ENCODE assay signal across 13 mouse cellular contexts in the genomic region with DNA sequence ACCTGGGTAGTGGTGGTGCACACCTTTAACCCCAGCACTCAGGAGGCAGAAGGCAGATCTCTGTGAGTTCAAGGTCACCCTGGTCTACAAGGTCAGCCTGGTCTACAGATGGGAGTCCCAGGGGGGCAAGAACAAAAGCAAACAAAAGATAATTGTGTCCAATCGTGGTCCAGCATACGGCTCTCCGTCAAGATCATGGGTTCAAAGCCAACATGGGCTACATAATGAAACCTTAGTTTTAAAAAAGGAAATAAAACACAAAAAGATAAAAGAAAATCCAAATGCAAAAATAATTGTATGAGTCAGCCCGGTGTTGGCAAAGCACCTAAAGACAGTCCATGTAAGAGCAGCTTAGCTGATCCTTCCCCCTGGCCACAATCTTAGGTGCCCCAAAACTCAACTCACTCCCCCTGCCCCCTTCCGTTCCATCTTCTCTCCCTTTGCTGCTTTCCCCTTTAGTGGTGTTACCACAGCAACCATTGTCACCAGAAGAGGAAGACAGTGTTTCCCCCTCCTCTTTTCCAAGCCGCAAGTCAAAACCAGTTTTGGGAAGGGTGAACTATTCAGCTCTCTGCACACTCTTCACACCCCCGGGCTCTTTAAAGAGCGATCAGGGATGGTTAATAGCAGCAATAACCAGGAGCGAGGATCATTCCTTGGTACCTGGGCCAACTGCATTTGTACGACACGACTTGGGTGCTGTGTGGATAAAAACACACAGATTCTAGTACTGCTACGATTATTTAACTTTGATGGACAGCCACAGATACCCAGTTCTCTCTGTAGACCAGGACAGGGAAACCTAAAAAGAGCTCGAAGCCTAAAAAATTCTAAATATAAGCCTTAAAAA. TPM values are rescaled to one million over a fixed set of nuclear protein-coding genes. Genes with fewer than 3 reads are reported as not detected.
DNase-seq lines count a peak whose midpoint lies in the region; ATAC-seq and TF ChIP-seq lines count a peak whose summit lies in the region.
"Had no signal": no experiment of that assay in that cellular context is flagged by ENCODE, and none has a peak within 500 bp of the region (broad histone marks: within the 10 kb centered on the region; RNA-seq: fewer than 3 reads in every experiment).

No protein-coding gene starts in this region.

- no peak for TF ChIP-seq CTCF in cerebellum, adult 2 months (IDR thresholded peaks at IDR 0.05; ENCODE audit: borderline replicate concordance, insufficient read depth, low read depth, low read length)

- H3K4me1 ChIP-seq in heart, embryonic 14.5 days (ENCODE audit: control insufficient read depth in 2 of 2, insufficient read depth in 2 of 2, low read length in 2 of 2) = peaks cover 42 to 52% of the 10 kb centered on the region in 2 experiments
- H3K4me1 ChIP-seq in forebrain, embryonic 16.5 days (replicated peaks; ENCODE audit: control insufficient read depth, insufficient read depth, low read length) = peaks cover 16% of the 10 kb centered on the region
- peaks cover 28% of the 10 kb centered on the region for H3K4me1 ChIP-seq in midbrain, embryonic 12.5 days
- no peaks in the 10 kb centered on the region; the same call in 1 of the 2 replicates for H3K4me1 ChIP-seq in cerebellum, adult 2 months (ENCODE audit: control insufficient read depth, insufficient read depth, low read length)

- no peaks in the 10 kb centered on the region for H3K27me3 ChIP-seq in heart, embryonic 14.5 days (ENCODE audit: control insufficient read depth, insufficient read depth, low read length)
- peaks cover 14% of the 10 kb centered on the region for H3K27me3 ChIP-seq in forebrain, embryonic 16.5 days (replicated peaks; ENCODE audit: control insufficient read depth, insufficient read depth, low read length)
- peaks cover 10% of the 10 kb centered on the region for H3K27me3 ChIP-seq in midbrain, embryonic 12.5 days
- no peaks in the 10 kb centered on the region; the same call in 1 of the 2 replicates for H3K27me3 ChIP-seq in cerebellum, adult 2 months (ENCODE audit: control insufficient read depth, insufficient read depth, low read length)

- 73% methylated on average over 13 of the region's 13 CpGs for WGBS in heart, embryonic 14.5 days
- 26% methylated on average over 13 of the region's 13 CpGs for WGBS in forebrain, embryonic 16.5 days
- 17% methylated on average over 13 of the region's 13 CpGs for WGBS in midbrain, embryonic 12.5 days
- 29% methylated on average over 13 of the region's 13 CpGs for WGBS in cerebellum, adult 2 months

- peak overlapping the region; percentile 3 to 90; a peak in 2 of 4 replicates for H3K27ac ChIP-seq in heart, embryonic 14.5 days (replicated peaks in 1 of 2; ENCODE audit: control insufficient read depth in 1 of 2, insufficient read depth in 1 of 2, low read depth in 2 of 2, low read length in 2 of 2)
- H3K27ac ChIP-seq in forebrain, embryonic 16.5 days (ENCODE audit: low read length) = no peak overlapping the region
- H3K27ac ChIP-seq in midbrain, embryonic 12.5 days (replicated peaks) = peak overlapping the region; percentile 39
- H3K27ac ChIP-seq in cerebellum, adult 2 months (ENCODE audit: insufficient read depth, low read length) = no peak overlapping the region

- ATAC-seq in heart, embryonic 14.5 days (ENCODE audit: insufficient number of reproducible peaks, insufficient read depth, low FRiP score, low read depth) = no peak
- ATAC-seq in forebrain, embryonic 16.5 days = peak; percentile 33; the same call in 1 of the 2 replicates
- ATAC-seq in midbrain, embryonic 12.5 days (ENCODE audit: low FRiP score, low read depth) = peak; percentile 53
- ATAC-seq in activated CD4-positive, CD25-positive, alpha-beta regulatory T cell, adult 4 months = no peak

- no peak overlapping the region for H3K4me2 ChIP-seq in heart, embryonic 14.5 days (ENCODE audit: low read length)
- no peak overlapping the region for H3K4me2 ChIP-seq in forebrain, embryonic 16.5 days (ENCODE audit: low read length)
- H3K4me2 ChIP-seq in midbrain, embryonic 12.5 days (replicated peaks) = peak overlapping the region; percentile 11; the same call in 1 of the 2 replicates

- no peak for TF ChIP-seq POLR2A in cerebellum, adult 2 months (IDR thresholded peaks at IDR 0.05; ENCODE audit: borderline replicate concordance, insufficient read depth, low read length)

- H3K4me3 ChIP-seq in heart, embryonic 14.5 days (ENCODE audit: control insufficient read depth in 1 of 2, insufficient read depth in 1 of 2, low read depth in 1 of 2, low read length in 2 of 2) = no peak overlapping the region
- no peak overlapping the region for H3K4me3 ChIP-seq in forebrain, embryonic 16.5 days (replicated peaks; ENCODE audit: low read length)
- no peak overlapping the region for H3K4me3 ChIP-seq in midbrain, embryonic 12.5 days
- H3K4me3 ChIP-seq in cerebellum, adult 2 months (replicated peaks; ENCODE audit: insufficient read depth, low read depth, low read length) = no peak overlapping the region

- DNase-seq in heart, postnatal 4 days = no peak
- DNase-seq in ZHBTc4 (ENCODE audit: low read depth, low spot score) = peak; percentile 37
- DNase-seq in cerebellum, adult 2 months = no peak
- no peak for DNase-seq in cerebellum, postnatal 10 days
- DNase-seq: cerebellum, postnatal 36 days; kidney, adult 9 months; right cerebral cortex, postnatal 4 days; thymus, postnatal 14 days had no signal

- no peaks in the 10 kb centered on the region for H3K9me3 ChIP-seq in heart, embryonic 14.5 days (ENCODE audit: control insufficient read depth, low read length)
- no peaks in the 10 kb centered on the region for H3K9me3 ChIP-seq in forebrain, embryonic 16.5 days (ENCODE audit: control insufficient read depth, low read length)
- no peaks in the 10 kb centered on the region for H3K9me3 ChIP-seq in midbrain, embryonic 12.5 days

- H3K9ac ChIP-seq in heart, embryonic 14.5 days (ENCODE audit: low read length) = no peak overlapping the region
- H3K9ac ChIP-seq in forebrain, embryonic 16.5 days (replicated peaks; ENCODE audit: low read depth, low read length) = no peak overlapping the region
- H3K9ac ChIP-seq in midbrain, embryonic 12.5 days (replicated peaks) = no peak overlapping the region

- no peaks in the 10 kb centered on the region for H3K36me3 ChIP-seq in heart, embryonic 14.5 days (ENCODE audit: control insufficient read depth, insufficient read depth, low read length)
- H3K36me3 ChIP-seq in forebrain, embryonic 16.5 days (ENCODE audit: control insufficient read depth, insufficient read depth) = no peaks in the 10 kb centered on the region
- no peaks in the 10 kb centered on the region for H3K36me3 ChIP-seq in midbrain, embryonic 12.5 days

RNA-seq across cellular contexts. Expression of gene Pcp4l1, which starts 8.0 kb away (rescaled TPM):
- 58.8 TPM in 2 replicates for polyA plus RNA-seq in heart, embryonic 14.5 days (2014; fragmentation: Nextera tagmentation; extraction: Ambion mirVana)
- total RNA-seq in heart, postnatal 4 days (2021) = 100 to 1,000 TPM; 109 to 138 TPM
- 7.1 and 7.9 TPM in 2 replicates for polyA plus RNA-seq in forebrain, embryonic 16.5 days (2015; fragmentation: Nextera tagmentation; extraction: Ambion mirVana)
- 20.4 and 20.8 TPM in 2 replicates for polyA plus RNA-seq in midbrain, embryonic 12.5 days (2016; fragmentation: Nextera tagmentation; extraction: Ambion mirVana)
- polyA plus RNA-seq in cerebellum, adult 2 months (2012; rRNA removed) = 195 and 252 TPM in 2 replicates
- not detected for polyA plus RNA-seq in activated CD4-positive, CD25-positive, alpha-beta regulatory T cell, adult 4 months (2017; shearing (Covaris generic))

RNA-seq across cellular contexts. Expression of gene Nr1i3, which starts 25.7 kb away (rescaled TPM):
- polyA plus RNA-seq in heart, embryonic 14.5 days (2014; fragmentation: Nextera tagmentation; extraction: Ambion mirVana) = 0.28 and 0.32 TPM in 2 replicates
- not detected for total RNA-seq in heart, postnatal 4 days (2021)
- 0.29 and 0.48 TPM in 2 replicates for polyA plus RNA-seq in forebrain, embryonic 16.5 days (2015; fragmentation: Nextera tagmentation; extraction: Ambion mirVana)
- polyA plus RNA-seq in midbrain, embryonic 12.5 days (2016; fragmentation: Nextera tagmentation; extraction: Ambion mirVana) = 0.11 and 0.47 TPM in 2 replicates
- polyA plus RNA-seq in cerebellum, adult 2 months (2012; rRNA removed) = 0.19 and 0.23 TPM in 2 replicates
- polyA plus RNA-seq in activated CD4-positive, CD25-positive, alpha-beta regulatory T cell, adult 4 months (2017; shearing (Covaris generic)) = under 1 TPM; 0.40 to 0.66 TPM

RNA-seq across cellular contexts. Expression of gene Tomm40l, which starts 34.2 kb away (rescaled TPM):
- 54.2 and 58.4 TPM in 2 replicates for polyA plus RNA-seq in heart, embryonic 14.5 days (2014; fragmentation: Nextera tagmentation; extraction: Ambion mirVana)
- 10 to 100 TPM; 79.9 to 85.2 TPM for total RNA-seq in heart, postnatal 4 days (2021)
- polyA plus RNA-seq in forebrain, embryonic 16.5 days (2015; fragmentation: Nextera tagmentation; extraction: Ambion mirVana) = 47.7 and 54.8 TPM in 2 replicates
- polyA plus RNA-seq in midbrain, embryonic 12.5 days (2016; fragmentation: Nextera tagmentation; extraction: Ambion mirVana) = 28.5 and 33.4 TPM in 2 replicates
- 85.5 and 92.7 TPM in 2 replicates for polyA plus RNA-seq in cerebellum, adult 2 months (2012; rRNA removed)
- polyA plus RNA-seq in activated CD4-positive, CD25-positive, alpha-beta regulatory T cell, adult 4 months (2017; shearing (Covaris generic)) = 10 to 100 TPM; 25.1 to 27.8 TPM

RNA-seq across cellular contexts. Expression of gene Apoa2, which starts 36.8 kb away (rescaled TPM):
- polyA plus RNA-seq in heart, embryonic 14.5 days (2014; fragmentation: Nextera tagmentation; extraction: Ambion mirVana) = 5.3 TPM in 2 replicates
- 1 to 10 TPM; 1.7 to 1.8 TPM for total RNA-seq in heart, postnatal 4 days (2021)
- 1.4 and 2.3 TPM in 2 replicates for polyA plus RNA-seq in forebrain, embryonic 16.5 days (2015; fragmentation: Nextera tagmentation; extraction: Ambion mirVana)
- 2.9 and 6.6 TPM in 2 replicates for polyA plus RNA-seq in midbrain, embryonic 12.5 days (2016; fragmentation: Nextera tagmentation; extraction: Ambion mirVana)
- polyA plus RNA-seq in cerebellum, adult 2 months (2012; rRNA removed) = 4.1 and 6.3 TPM in 2 replicates
- not detected for polyA plus RNA-seq in activated CD4-positive, CD25-positive, alpha-beta regulatory T cell, adult 4 months (2017; shearing (Covaris generic))
- total RNA-seq: monocyte, adult 5-6 weeks had no signal

RNA-seq across cellular contexts. Expression of gene Mpz, which starts 37.6 kb away (rescaled TPM):
- not detected in 2 replicates for polyA plus RNA-seq in heart, embryonic 14.5 days (2014; fragmentation: Nextera tagmentation; extraction: Ambion mirVana)
- total RNA-seq in heart, postnatal 4 days (2021) = 10 to 100 TPM in 1 of 2 experiments, 1 to 10 TPM in 1; 9.3 to 34.8 TPM
- polyA plus RNA-seq in forebrain, embryonic 16.5 days (2015; fragmentation: Nextera tagmentation; extraction: Ambion mirVana) = not detected in 2 replicates
- polyA plus RNA-seq in midbrain, embryonic 12.5 days (2016; fragmentation: Nextera tagmentation; extraction: Ambion mirVana) = 0.33 and 0.94 TPM in 2 replicates
- polyA plus RNA-seq in cerebellum, adult 2 months (2012; rRNA removed) = 0.16 and 0.34 TPM in 2 replicates
- not detected for polyA plus RNA-seq in activated CD4-positive, CD25-positive, alpha-beta regulatory T cell, adult 4 months (2017; shearing (Covaris generic))
- total RNA-seq: monocyte, adult 5-6 weeks had no signal

Comparison
In these comparisons a context has a peak if more than half of its experiments do, and no peak if none do; other contexts are left out.
1. ATAC-seq: peak in forebrain, embryonic 16.5 days (single experiment) and midbrain, embryonic 12.5 days (single experiment); none in heart, embryonic 14.5 days (single experiment) and activated CD4-positive, CD25-positive, alpha-beta regulatory T cell, adult 4 months (single experiment).
2. H3K27ac ChIP-seq: peak in heart, embryonic 14.5 days (2 of 2) and midbrain, embryonic 12.5 days (single experiment); none in forebrain, embryonic 16.5 days (single experiment) and cerebellum, adult 2 months (single experiment).